Mouse (Mus musculus): ENCODE data around the gene Dnajb6. TPM values are rescaled to one million over a fixed set of nuclear protein-coding genes. Genes with fewer than 3 reads are reported as not detected.

Dnajb6 gene
- polyA plus RNA-seq, 1 experiment from 2014 or later, result 133 TPM

DNA sequence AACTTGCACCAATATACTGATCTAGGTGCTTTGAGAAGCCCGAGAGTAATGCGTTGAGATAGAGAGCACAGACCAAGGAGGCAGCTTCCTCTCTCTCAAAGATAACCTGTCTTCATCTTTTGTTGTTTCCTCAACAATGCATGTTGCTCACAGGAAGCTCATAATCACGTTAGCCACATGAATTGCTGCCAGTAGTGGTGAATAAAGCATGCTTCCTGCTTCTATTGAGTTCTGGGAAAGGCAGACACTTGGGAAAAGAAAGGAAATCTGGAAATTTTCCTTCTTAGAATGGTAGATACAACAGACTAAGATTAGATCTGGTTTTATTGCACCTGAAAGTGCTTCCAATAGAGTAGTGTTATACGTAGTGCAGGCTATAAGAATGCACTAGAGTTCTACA is 129.5 kb downstream of the Dnajb6 start:
- DNase-seq (ENCODE audit: low spot score) (peak; percentile 25), ATAC-seq (ENCODE audit: low read depth) (no peak)
- Histone ChIP-seq H3K36me3 (ENCODE audit: control insufficient read depth, insufficient read depth, low read length) (no peaks in the 10 kb centered on the region), H3K27me3 (replicated peaks; ENCODE audit: control insufficient read depth, insufficient read depth, low read length) (no peaks in the 10 kb centered on the region), H3K27ac (replicated peaks; ENCODE audit: low read depth, low read length) (peak overlapping the region; percentile 28; the same call in 1 of the 2 replicates), H3K4me2 (ENCODE audit: low read depth, low read length) (no peak overlapping the region), H3K4me1 (ENCODE audit: control insufficient read depth, insufficient read depth, low read length) (0 out of 2 replicates have a peak, but pooled peaks cover 4% of the 10 kb centered on the region), H3K9me3 (ENCODE audit: control insufficient read depth, low read length) (no peaks in the 10 kb centered on the region), H3K4me3 (ENCODE audit: low read depth, low read length) (no peak overlapping the region), H3K9ac (ENCODE audit: low read depth, low read length) (no peak overlapping the region)
- WGBS, result 69% methylated on average over 4 of the region's 4 CpGs

Other genes with a start within 250 kb of the Dnajb6 start
- 36.3 and 39.4 TPM in 2 replicates for gene Ube3c, start 166.4 kb upstream of the Dnajb6 start, polyA plus RNA-seq (2014; fragmentation: Nextera tagmentation; extraction: Ambion mirVana)
- 0.81 TPM in 1 of 2 replicates, not detected in the other for gene Gm5129, start 248 bp downstream of the Dnajb6 start, polyA plus RNA-seq (2014; fragmentation: Nextera tagmentation; extraction: Ambion mirVana)